Mouse (Mus musculus) intestine, postnatal 0 days (tissue): ENCODE results near the gene Igf1r. TPM values are rescaled to one million over a fixed set of nuclear protein-coding genes. Genes with fewer than 3 reads are reported as not detected.

Source experiments
- ATAC-seq: fragments of 200-750 bp; cut with Nextera tagmentation; 2 replicates; pipeline ENCODE4 v1.8.0; 2017; ENCODE audit warnings: mild to moderate bottlenecking, moderate TSS enrichment, moderate library complexity
- H3K27ac ChIP-seq: fragments of 300-500 bp; sonication (generic); 2 replicates; pipeline ENCODE4 v1.5.1; 2014; ENCODE audit warnings: mild to moderate bottlenecking, low read depth, low read length, moderate library complexity
- H3K27me3 ChIP-seq: fragments of 300-500 bp; sonication (generic); replicated peaks from 2 replicates; pipeline ENCODE4 v1.6.1; 2014; ENCODE audit warnings: low read length, mixed read lengths; ENCODE audit not compliant: control insufficient read depth, insufficient read depth
- H3K36me3 ChIP-seq: fragments of 300-500 bp; sonication (generic); 2 replicates; pipeline ENCODE4 v1.6.1; 2014; ENCODE audit warnings: mild to moderate bottlenecking, moderate library complexity; ENCODE audit not compliant: control insufficient read depth, insufficient read depth
- H3K4me1 ChIP-seq: fragments of 300-500 bp; sonication (generic); replicated peaks from 2 replicates; pipeline ENCODE4 v1.6.1; 2014; ENCODE audit warnings: antibody characterized with exemption, low read length, mixed read lengths; ENCODE audit not compliant: control insufficient read depth, insufficient read depth
- H3K4me2 ChIP-seq: fragments of 300-500 bp; sonication (generic); replicated peaks from 2 replicates; pipeline ENCODE4 v1.6.1; 2014; ENCODE audit warnings: low read depth, mild to moderate bottlenecking, moderate library complexity
- H3K4me3 ChIP-seq: fragments of 300-500 bp; sonication (generic); 2 replicates; pipeline ENCODE4 v1.5.1; 2014; ENCODE audit warnings: low read depth, low read length
- H3K9ac ChIP-seq: fragments of 300-500 bp; sonication (generic); 2 replicates; pipeline ENCODE4 v1.6.1; 2014; ENCODE audit warnings: mild to moderate bottlenecking, low read depth, low read length
- H3K9me3 ChIP-seq: fragments of 300-500 bp; sonication (generic); 2 replicates; pipeline ENCODE4 v1.6.1; 2016; ENCODE audit warnings: mixed run types; ENCODE audit not compliant: control insufficient read depth
- CTCF ChIP-seq: sonication (generic); IDR thresholded peaks from 2 replicates; pipeline ENCODE4 v1.5.1; 2016; ENCODE audit warnings: low read depth, mild to moderate bottlenecking, control low read depth, antibody characterized with exemption, moderate library complexity
- WGBS: fragments of 180-500 bp; shearing (Covaris S2); extraction: QIAGEN DNeasy Blood & Tissue Kit; methylation state at CpG from one replicate; pipeline ENCODE4 v1.1.7; 2014; 5-methylcytosine and 5-hydroxymethylcytosine counted together
- polyA plus RNA-seq: library from polyadenylated mRNA; unstranded; fragments of >200 nt; fragmentation: Nextera tagmentation; extraction: Ambion mirVana; gene quantifications from 2 replicates; pipeline ENCODE4 v1.2.1, GENCODE M21; 2015

Igf1r gene
- polyA plus RNA-seq, 1 experiment from 2014 or later, result 5.3 TPM

DNA sequence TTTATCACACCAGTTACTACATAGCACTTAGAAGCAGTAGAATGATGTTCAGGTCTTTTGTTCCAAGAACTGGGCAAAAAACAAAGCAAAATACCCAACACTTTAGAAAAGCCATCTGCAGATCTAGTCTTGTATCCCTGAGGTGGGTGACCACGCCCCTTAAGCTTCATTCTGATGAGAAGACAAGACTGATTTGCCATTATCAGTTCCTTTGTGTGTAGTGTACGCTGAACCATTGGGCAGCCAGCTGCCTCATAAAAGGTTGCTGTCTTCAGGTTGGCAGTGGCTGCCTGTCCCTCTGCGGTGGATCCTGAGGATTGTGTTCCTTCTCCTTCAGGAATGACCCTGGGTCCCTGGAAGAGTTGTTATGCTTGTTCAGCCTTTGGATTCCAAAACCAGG, 11.1 kb downstream of the Igf1r start:
- 75% methylated on average over 3 of the region's 3 CpGs for WGBS

DNA sequence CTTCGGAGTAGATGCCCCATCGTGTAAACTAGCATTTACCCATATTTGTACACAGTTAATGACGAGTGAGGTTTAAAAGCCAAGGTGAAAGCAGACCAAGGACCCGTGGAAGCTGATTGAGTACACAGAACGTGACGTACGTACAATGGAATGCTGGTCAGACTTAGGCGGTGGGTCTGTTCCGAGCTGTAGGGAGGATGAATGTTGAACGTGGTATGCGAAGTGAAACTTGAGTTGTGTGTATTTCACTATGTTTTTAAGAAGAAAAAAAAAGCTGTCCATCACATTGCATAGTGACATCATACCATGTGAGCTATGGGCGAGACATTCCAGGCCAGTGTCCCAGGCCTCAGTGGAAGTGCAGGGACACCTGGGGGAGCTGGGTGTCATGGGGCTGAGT, 15.8 kb downstream of the Igf1r start:
- Histone ChIP-seq H3K27ac (no peak overlapping the region), H3K36me3 (no peaks in the 10 kb centered on the region), H3K4me3 (no peak overlapping the region), H3K27me3 (no peaks in the 10 kb centered on the region), H3K9ac (no peak overlapping the region), H3K4me1 (peaks cover 3% of the 10 kb centered on the region; the same call in 1 of the 2 replicates), H3K9me3 (no peaks in the 10 kb centered on the region), H3K4me2 (no peak overlapping the region)
- no peak for ATAC-seq
- WGBS, result 73% methylated on average over 12 of the region's 12 CpGs
- no peak for TF ChIP-seq CTCF

More for the DNA sequence above, 11.1 kb downstream of the Igf1r start:
- Histone ChIP-seq H3K4me2 (no peak overlapping the region), H3K4me3 (no peak overlapping the region), H3K36me3 (no peaks in the 10 kb centered on the region), H3K27ac (no peak overlapping the region), H3K9me3 (no peaks in the 10 kb centered on the region), H3K4me1 (no peaks in the 10 kb centered on the region), H3K27me3 (no peaks in the 10 kb centered on the region), H3K9ac (no peak overlapping the region)
- no peak for TF ChIP-seq CTCF
- no peak for ATAC-seq

DNA sequence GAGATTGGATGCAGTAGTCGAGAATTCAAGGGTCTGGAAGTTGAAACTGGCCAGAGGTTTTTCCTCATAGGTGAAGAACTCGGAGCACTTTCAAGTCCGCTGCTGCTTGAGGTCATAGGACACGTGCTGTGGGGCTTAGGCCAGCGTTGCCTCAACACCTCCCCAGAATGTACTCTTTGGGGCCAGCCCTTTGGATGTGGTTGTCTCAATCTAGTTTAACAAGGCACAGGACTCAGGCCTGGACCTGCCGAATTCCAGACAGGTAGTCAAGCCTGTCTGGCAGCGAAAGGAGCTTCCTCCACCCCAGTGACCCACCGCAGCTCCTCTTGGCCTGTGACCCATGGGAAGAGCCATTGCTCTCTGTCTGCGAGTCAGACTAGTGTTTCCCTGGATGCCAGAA, 16.4 kb downstream of the Igf1r start:
- ATAC-seq, result no peak
- Histone ChIP-seq H3K36me3 (no peaks in the 10 kb centered on the region), H3K27me3 (no peaks in the 10 kb centered on the region), H3K4me2 (no peak overlapping the region), H3K4me3 (no peak overlapping the region), H3K9me3 (no peaks in the 10 kb centered on the region), H3K4me1 (peaks cover 3% of the 10 kb centered on the region; the same call in 1 of the 2 replicates), H3K9ac (no peak overlapping the region), H3K27ac (no peak overlapping the region)
- 87% methylated on average over 9 of the region's 9 CpGs for WGBS
- no peak for TF ChIP-seq CTCF

DNA sequence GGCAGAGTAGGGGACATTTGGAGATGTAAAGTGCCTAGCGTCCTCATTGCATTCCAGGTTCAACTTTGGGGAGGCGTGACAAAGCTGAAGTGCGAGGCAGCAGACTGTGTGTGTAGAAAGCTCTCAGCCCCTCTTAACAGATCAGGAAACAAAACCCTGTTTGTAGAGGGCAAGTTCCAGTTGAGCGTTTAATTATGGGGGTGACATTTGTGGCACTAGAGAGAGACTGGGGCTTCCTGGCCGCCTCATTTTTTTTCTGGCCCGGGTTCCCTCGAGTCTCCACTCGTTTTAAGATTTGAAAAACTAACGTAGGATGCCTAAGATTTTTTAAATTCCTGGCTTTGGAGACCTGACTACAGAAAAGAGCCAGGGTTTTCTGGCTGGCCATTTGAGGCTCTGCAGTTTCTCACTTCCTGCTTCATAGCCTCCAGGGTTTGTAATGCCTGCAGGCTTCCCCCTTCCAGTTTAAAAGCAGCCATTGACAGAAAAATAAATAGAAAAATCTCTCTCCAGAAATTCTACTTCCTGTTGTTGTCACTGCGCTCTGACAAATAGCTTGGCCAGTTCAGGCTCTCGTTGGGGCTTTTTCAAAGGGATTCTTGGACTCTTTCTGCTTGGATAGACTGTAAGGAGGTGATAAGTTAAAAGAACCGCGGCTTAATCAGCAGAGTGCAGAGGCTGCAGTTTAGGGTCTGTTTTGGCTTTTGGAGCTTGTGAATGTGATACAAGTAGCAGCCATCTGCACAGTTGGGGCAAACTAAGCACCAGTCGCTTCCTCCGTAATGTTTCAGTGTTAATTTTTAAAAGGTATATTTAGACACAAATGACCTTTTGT, 20.8 kb downstream of the Igf1r start:
- ATAC-seq, result peak; percentile 64; the same call in 1 of the 2 replicates
- H3K9ac ChIP-seq, result 0 out of 2 replicates have a peak overlapping the region, but pooled peaks have one; percentile 22

DNA sequence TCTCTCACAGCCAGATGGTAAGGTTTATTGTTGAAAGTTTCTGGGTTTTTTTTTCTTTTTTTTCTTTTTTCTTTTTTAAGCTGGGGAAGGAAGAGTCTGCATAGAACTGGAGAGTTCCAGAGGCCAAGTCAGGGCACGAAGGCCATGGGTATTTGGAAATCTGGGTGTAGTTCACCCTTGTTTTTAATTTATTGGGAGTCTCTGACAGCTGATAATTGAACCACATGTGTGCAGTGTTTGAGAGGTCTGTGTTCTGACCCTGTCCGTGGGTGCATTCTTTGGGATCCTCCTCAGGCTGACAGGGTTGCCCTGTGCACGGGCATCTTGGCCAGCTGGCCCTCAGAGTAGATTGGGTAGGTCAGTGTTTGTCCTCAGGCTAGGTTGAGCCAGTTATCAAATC, 29.3 kb downstream of the Igf1r start:
- Histone ChIP-seq H3K36me3 (no peaks in the 10 kb centered on the region), H3K9ac (no peak overlapping the region), H3K9me3 (no peaks in the 10 kb centered on the region), H3K4me3 (no peak overlapping the region), H3K27me3 (no peaks in the 10 kb centered on the region), H3K27ac (no peak overlapping the region), H3K4me1 (no peaks in the 10 kb centered on the region), H3K4me2 (no peak overlapping the region)
- WGBS, result 47% methylated on average over 3 of the region's 3 CpGs
- ATAC-seq, result no peak
- no peak for TF ChIP-seq CTCF

More for the DNA sequence above, 20.8 kb downstream of the Igf1r start:
- Histone ChIP-seq H3K9me3 (no peaks in the 10 kb centered on the region), H3K27me3 (no peaks in the 10 kb centered on the region), H3K4me2 (peak overlapping the region; percentile 41), H3K27ac (peak overlapping the region; percentile 35; the same call in 1 of the 2 replicates), H3K36me3 (no peaks in the 10 kb centered on the region), H3K4me1 (peaks cover 3% of the 10 kb centered on the region; the same call in 1 of the 2 replicates), H3K4me3 (peak overlapping the region; percentile 20)
- TF ChIP-seq CTCF, result no peak
- WGBS, result 7% methylated on average over 15 of the region's 15 CpGs

DNA sequence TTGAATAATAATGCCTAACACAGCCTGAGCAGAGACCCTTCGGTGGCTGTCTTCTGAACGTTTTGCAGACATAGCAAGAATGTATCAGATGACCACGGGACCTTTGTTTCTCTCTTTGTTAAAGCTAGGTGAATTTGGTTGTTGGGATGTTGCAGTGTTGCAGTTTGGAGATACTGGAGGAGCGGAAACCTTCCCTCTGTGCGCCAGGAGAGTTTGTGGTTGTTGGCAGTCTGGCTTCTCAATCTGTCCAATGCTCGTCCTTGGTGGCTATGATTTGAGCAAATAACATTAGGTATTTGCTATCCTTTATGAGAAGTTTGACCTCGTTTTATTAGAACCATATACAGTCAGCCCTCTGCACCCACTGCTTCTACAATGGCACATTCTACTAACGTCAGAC, 30.2 kb downstream of the Igf1r start:
- Histone ChIP-seq H3K36me3 (no peaks in the 10 kb centered on the region), H3K27ac (no peak overlapping the region), H3K9me3 (no peaks in the 10 kb centered on the region), H3K4me2 (no peak overlapping the region), H3K4me3 (no peak overlapping the region), H3K4me1 (no peaks in the 10 kb centered on the region), H3K9ac (no peak overlapping the region), H3K27me3 (no peaks in the 10 kb centered on the region)
- no peak for TF ChIP-seq CTCF
- ATAC-seq, result no peak
- 74% methylated on average over 8 of the region's 8 CpGs for WGBS
